Mouse (Mus musculus) hindbrain, postnatal 0 days (tissue): ENCODE results near the gene Ccdc187. TPM values are rescaled to one million over a fixed set of nuclear protein-coding genes. Genes with fewer than 3 reads are reported as not detected.
A peak's percentile ranks its signal among the peaks of the same experiment; 100 is the strongest.

Source experiments
- ATAC-seq: fragments of 200-750 bp; cut with Nextera tagmentation; 2 replicates; pipeline ENCODE4 v1.8.0; 2017; ENCODE audit warnings: mild to moderate bottlenecking, moderate TSS enrichment, moderate library complexity
- DNase-seq: peaks from one replicate; pipeline ENCODE4 v3.0.0-alpha.2; 2015; ENCODE audit warnings: low spot score
- H3K27ac ChIP-seq: fragments of 300-500 bp; sonication (generic); 2 replicates; pipeline ENCODE4 v1.5.1; 2014; ENCODE audit warnings: mild to moderate bottlenecking
- H3K27me3 ChIP-seq: fragments of 300-500 bp; sonication (generic); 2 replicates; pipeline ENCODE4 v1.6.1; 2014; ENCODE audit warnings: low read length, mixed read lengths; ENCODE audit not compliant: insufficient read depth
- H3K36me3 ChIP-seq: fragments of 300-500 bp; sonication (generic); 2 replicates; pipeline ENCODE4 v1.6.1; 2014; ENCODE audit warnings: low read length, mixed read lengths; ENCODE audit not compliant: insufficient read depth
- H3K4me1 ChIP-seq: fragments of 300-500 bp; sonication (generic); 2 replicates; pipeline ENCODE4 v1.6.1; 2014; ENCODE audit warnings: antibody characterized with exemption, low read length, mixed read lengths; ENCODE audit not compliant: insufficient read depth
- H3K4me2 ChIP-seq: fragments of 300-500 bp; sonication (generic); 2 replicates; pipeline ENCODE4 v1.6.1; 2014; ENCODE audit warnings: low read depth, mild to moderate bottlenecking, low read length, moderate library complexity, mixed read lengths
- H3K4me3 ChIP-seq: fragments of 300-500 bp; sonication (generic); 2 replicates; pipeline ENCODE4 v1.5.1; 2014; ENCODE audit warnings: low read length
- H3K9ac ChIP-seq: fragments of 300-500 bp; sonication (generic); replicated peaks from 2 replicates; pipeline ENCODE4 v1.6.1; 2014; ENCODE audit warnings: mild to moderate bottlenecking, low read length, moderate library complexity, mixed read lengths
- H3K9me3 ChIP-seq: fragments of 300-500 bp; sonication (generic); 2 replicates; pipeline ENCODE4 v1.6.1; 2016; ENCODE audit warnings: low read length, mixed read lengths
- CTCF ChIP-seq: IDR thresholded peaks from 2 replicates; pipeline ENCODE4 v1.5.1; 2016; ENCODE audit warnings: antibody characterized with exemption, control low read depth, low read depth
- WGBS: fragments of 180-500 bp; shearing (Covaris S2); extraction: QIAGEN DNeasy Blood & Tissue Kit; methylation state at CpG from one replicate; pipeline ENCODE4 v1.1.7; 2014; 5-methylcytosine and 5-hydroxymethylcytosine counted together
- polyA plus RNA-seq: library from polyadenylated mRNA; unstranded; fragments of >200 nt; fragmentation: Nextera tagmentation; extraction: Ambion mirVana; gene quantifications from 2 replicates; pipeline ENCODE4 v1.2.1, GENCODE M21; 2015
- total RNA-seq: library from RNA; depleted of rRNA; stranded (reverse); fragments of >200 nt; gene quantifications from 2 replicates; pipeline ENCODE4 v1.2.3, GENCODE M21; 2014

Gene Ccdc187
- total and polyA plus RNA-seq, 2 experiments from 2014 or later = 0.18 to 2.7 TPM

DNA sequence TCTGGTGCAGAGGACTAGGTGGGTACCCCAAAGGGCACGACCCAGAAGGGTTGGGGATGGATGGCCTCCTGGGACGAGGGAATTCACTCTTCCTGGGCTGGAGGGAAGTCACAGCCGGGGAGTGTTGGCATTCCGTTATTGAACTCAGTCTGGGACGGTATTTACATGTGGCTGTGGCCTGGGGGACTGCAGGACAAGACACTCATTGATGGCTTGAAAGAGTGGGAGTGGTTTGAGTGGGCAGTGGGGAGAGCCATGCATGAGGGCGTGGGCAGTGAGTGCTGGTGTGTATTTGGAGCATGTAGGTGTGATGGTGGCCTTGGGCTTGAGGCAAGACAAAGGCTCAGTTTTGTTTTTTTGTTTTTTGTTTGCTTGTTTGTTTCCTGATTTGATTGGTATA is 36.3 kb upstream of the Ccdc187 start:
- Histone ChIP-seq H3K4me1 (no peaks in the 10 kb centered on the region), H3K27ac (peak overlapping the region; percentile 84), H3K4me3 (peak overlapping the region; percentile 8; the same call in 1 of the 2 replicates), H3K36me3 (peaks cover 20% of the 10 kb centered on the region), H3K9ac (peak overlapping the region; percentile 38), H3K9me3 (no peaks in the 10 kb centered on the region), H3K27me3 (no peaks in the 10 kb centered on the region), H3K4me2 (peak overlapping the region; percentile 42)
- DNase-seq = peak; percentile 50
- ATAC-seq = peak; percentile 28; the same call in 1 of the 2 replicates
- whole genome bisulfite sequencing = 61% methylated on average over 6 of the region's 6 CpGs
- no peak for TF ChIP-seq CTCF

- Histone ChIP-seq H3K4me3 (0 out of 2 replicates have a peak overlapping the region, but pooled peaks have one; percentile 8), H3K36me3 (peaks cover 26% of the 10 kb centered on the region), H3K4me1 (no peaks in the 10 kb centered on the region), H3K9me3 (no peaks in the 10 kb centered on the region), H3K27me3 (no peaks in the 10 kb centered on the region), H3K27ac (peak overlapping the region; percentile 84), H3K4me2 (peak overlapping the region; percentile 42), H3K9ac (peak overlapping the region; percentile 38; the same call in 1 of the 2 replicates)
- DNase-seq (peak; percentile 71), ATAC-seq (peak; percentile 84)
- 81% methylated on average over 4 of the region's 4 CpGs for WGBS
- no peak for TF ChIP-seq CTCF
Observed at GRCm38 (mm10) chr2:26330056-26330468, 35.7 kb upstream of the Ccdc187 start.

- Histone ChIP-seq H3K27me3 (no peaks in the 10 kb centered on the region), H3K4me3 (no peak overlapping the region), H3K9me3 (no peaks in the 10 kb centered on the region), H3K9ac (no peak overlapping the region), H3K4me2 (no peak overlapping the region), H3K27ac (peak overlapping the region; percentile 84), H3K4me1 (no peaks in the 10 kb centered on the region), H3K36me3 (peaks cover 32% of the 10 kb centered on the region)
- peak; percentile 75 for DNase-seq
- peak; percentile 78 for ATAC-seq
- TF ChIP-seq CTCF = no peak
- WGBS = 39% methylated on average over 8 of the region's 8 CpGs
Observed at GRCm38 (mm10) chr2:26329402-26329801, 35.0 kb upstream of the Ccdc187 start.

GRCm38 (mm10) chr2:26327852-26328251 is 33.5 kb upstream of the Ccdc187 start:
- Histone ChIP-seq H3K4me3 (no peak overlapping the region), H3K36me3 (peaks cover 47% of the 10 kb centered on the region), H3K4me1 (no peaks in the 10 kb centered on the region), H3K9me3 (no peaks in the 10 kb centered on the region), H3K4me2 (no peak overlapping the region), H3K9ac (no peak overlapping the region), H3K27me3 (no peaks in the 10 kb centered on the region), H3K27ac (no peak overlapping the region)
- 89% methylated on average over 4 of the region's 4 CpGs for WGBS
- ATAC-seq (no peak), DNase-seq (no peak)
- no peak for TF ChIP-seq CTCF

DNA sequence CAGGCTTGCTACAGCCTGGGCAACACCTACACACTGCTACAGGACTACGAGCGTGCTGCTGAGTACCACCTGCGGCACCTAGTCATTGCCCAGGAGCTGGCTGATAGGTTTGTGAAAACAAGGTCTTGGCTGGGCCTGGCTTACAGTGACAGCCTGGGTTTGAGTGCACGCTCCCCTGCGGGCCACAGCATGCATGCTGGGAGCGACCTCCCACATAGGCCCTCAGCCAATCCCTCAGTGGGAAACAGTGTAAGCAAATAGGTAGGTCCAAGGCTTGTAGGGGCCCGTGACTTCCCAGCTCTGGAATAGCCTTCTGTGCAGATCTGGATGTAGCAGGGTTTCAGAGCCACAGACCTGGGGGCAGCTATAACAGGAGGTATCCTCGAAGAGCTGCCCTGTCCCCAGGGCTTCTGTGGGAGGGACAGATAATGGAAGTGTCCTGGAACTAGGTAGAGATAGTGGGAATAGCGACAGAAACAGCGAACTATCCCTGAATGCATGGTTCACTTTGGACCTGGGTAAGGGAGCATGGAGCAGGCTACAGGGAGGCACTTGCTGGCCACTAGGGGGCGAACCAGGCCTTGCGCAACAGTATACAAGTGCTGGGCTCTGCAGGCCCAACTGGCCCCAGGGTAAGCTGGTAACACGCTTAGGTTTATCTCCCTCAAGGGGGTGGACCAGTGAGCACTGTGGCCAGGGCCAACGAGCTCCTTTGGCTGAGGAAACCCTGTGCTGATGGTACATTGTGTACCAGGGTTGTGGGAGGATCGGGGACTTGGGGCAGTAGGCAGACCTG is 31.2 kb upstream of the Ccdc187 start:
- peaks cover 52% of the 10 kb centered on the region for H3K36me3 ChIP-seq
- peak; percentile 83 for DNase-seq
- ATAC-seq = peak; percentile 61

DNA sequence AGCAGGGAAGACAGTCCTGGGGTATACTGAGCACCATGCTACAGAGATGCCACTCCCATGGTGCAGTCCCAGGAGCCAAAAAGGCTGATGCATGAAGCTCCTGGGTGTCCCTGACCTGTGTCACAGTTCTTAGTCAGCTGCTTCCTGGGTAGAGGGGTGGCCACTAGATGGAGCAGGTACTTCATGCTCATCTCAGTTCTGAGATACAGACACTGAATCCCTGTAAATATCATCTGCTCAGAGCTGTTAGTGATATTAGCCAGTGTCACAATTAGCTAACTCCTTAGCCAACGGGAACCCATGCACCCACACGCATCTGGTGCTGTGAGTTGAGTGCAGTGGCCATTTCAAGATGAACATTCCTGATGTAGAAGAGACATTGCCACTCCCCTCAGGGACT is 30.6 kb upstream of the Ccdc187 start:
- DNase-seq (peak; percentile 46), ATAC-seq (no peak)

More for the DNA sequence above, 31.2 kb upstream of the Ccdc187 start:
- Histone ChIP-seq H3K4me3 (no peak overlapping the region), H3K9me3 (no peaks in the 10 kb centered on the region), H3K4me1 (peaks cover 4% of the 10 kb centered on the region; the same call in 1 of the 2 replicates), H3K9ac (no peak overlapping the region), H3K27me3 (no peaks in the 10 kb centered on the region), H3K27ac (0 out of 2 replicates have a peak overlapping the region, but pooled peaks have one; percentile 2), H3K4me2 (no peak overlapping the region)
- WGBS = 66% methylated on average over 15 of the region's 15 CpGs
- peak; percentile 98 for TF ChIP-seq CTCF

More for the DNA sequence above, 30.6 kb upstream of the Ccdc187 start:
- Histone ChIP-seq H3K9ac (no peak overlapping the region), H3K27me3 (no peaks in the 10 kb centered on the region), H3K36me3 (peaks cover 52% of the 10 kb centered on the region), H3K27ac (0 out of 2 replicates have a peak overlapping the region, but pooled peaks have one; percentile 2), H3K4me3 (no peak overlapping the region), H3K4me1 (peaks cover 8% of the 10 kb centered on the region; the same call in 1 of the 2 replicates), H3K9me3 (no peaks in the 10 kb centered on the region), H3K4me2 (no peak overlapping the region)
- TF ChIP-seq CTCF = peak; percentile 72
- WGBS = 89% methylated on average over 2 of the region's 2 CpGs
